Mouse (Mus musculus) NIH3T3 (cell line): ENCODE data around the gene Ugt2a2.
"Not testable (repeated sequence)": the region's sequence is repeated elsewhere in the genome, so short reads cannot be mapped to it uniquely, and the experiment has no call there.

Experiments
- DNase-seq: peaks from one replicate; pipeline ENCODE4 v3.0.0-alpha.2; 2012; ENCODE audit warnings: low read depth

The Ugt2a2 gene

DNA sequence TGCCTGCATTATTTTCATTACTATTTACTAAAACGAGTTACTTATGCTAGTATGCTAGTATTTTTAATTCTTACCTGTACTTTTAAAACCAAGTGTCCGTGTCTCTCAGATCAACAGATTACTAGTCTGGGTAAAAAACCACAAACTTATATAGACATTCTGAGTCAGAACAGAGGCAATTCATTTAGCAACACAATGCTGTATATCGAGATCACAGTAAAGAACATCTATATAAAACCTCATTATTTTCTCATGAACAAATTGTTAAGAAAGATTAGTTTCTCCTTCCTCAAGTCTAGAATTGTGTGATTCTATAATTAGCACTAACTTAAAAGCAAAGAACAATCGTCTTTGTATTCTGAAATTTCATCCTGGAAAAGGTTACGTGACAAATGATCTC is at the start of gene Ugt2a2:
TSS of gene Ugt2a2 (minus strand) at position 101 of the 400 bp plus-strand sequence.
- no peak for DNase-seq

DNA sequence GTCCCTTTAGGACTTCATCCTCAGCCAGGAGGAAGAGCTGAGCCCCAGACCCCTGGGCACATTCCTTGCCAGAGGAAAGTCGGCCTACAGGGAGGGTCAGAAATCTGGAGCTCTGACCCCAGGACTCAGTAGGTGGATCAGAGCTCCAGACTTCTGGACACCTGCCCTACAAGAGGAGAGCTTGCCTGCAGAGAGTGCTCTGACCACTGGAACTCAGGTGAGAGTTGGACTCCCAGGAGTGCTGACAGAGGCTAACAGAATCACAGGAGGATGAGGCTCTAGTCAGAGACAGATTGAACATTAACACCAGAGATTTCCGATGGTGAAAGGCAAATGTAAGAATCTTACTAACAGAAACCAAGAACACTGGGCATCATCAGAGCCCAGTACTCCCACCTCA is 41.5 kb upstream of the Ugt2a2 start:
- DNase-seq, result not testable (repeated sequence)

DNA sequence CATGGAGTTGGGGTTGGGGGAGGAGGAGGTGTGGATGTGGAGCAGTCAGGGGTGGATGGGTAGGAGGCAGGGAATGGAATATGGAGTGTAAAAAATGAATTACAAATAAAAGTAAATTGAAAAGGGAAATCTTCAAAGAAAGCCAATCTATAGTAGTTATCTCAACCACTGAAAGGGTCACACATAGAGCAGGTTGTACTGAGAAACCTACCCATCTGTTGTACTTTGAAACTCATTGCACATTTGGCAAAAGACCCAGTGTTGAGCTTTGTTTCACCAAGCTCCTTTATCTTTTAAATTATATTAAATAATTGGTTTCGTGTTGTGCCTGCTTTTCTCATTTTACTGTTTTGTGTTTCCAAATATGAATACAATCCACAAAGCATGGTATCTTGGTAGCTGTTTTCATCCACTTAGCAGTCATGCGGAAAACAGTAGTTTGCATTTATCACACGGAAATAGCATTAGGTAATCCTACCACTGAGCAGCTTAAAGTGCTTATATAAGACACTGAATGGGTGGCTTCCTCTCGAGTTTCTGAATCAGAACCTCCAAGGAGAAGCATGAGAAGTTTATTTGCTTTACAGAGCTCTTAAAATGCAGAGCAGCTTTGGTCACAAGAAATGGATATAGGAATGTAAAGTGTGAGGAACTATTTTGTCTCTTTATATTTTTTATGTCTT is 23.9 kb upstream of the Ugt2a2 start:
- no peak for DNase-seq

DNA sequence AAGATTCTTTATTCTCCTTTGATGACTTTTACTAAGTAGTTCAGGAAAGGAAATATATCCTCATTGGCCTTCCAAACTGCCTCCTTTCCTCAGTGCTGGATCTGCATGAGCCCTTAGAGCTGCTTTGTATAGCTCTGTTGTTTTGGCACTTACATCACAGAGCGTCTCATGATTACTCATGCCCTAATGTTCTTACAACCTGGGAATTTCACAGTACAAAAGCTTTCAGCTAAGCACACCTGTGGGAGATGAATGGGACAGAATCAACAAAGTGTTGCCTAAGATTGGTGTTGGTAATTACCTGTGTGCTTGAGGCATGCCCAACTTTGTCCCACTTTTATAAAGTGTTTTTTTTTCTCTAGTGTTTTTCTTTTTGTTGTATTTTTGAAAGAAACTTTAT is 20.6 kb upstream of the Ugt2a2 start:
- no peak for DNase-seq

DNA sequence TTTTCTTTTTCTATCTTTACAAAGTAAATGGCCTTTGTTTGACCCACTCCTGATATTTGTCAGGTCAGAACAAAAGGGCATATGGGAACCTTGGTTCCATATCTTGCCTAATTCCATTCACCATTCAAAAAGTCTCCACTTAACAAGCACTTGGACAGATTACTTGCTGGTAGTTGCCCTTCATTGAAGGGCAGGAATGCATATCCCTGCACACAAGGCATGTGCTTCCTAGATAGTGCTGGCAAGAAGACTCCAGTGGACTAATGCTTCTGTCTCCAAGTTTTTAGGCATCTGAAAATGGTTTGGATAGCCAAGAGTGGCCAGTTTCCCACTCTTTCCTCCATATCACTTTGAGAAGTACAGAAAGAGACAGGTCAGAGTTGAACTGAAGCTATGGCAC is 17.3 kb upstream of the Ugt2a2 start:
- DNase-seq, result no peak

DNA sequence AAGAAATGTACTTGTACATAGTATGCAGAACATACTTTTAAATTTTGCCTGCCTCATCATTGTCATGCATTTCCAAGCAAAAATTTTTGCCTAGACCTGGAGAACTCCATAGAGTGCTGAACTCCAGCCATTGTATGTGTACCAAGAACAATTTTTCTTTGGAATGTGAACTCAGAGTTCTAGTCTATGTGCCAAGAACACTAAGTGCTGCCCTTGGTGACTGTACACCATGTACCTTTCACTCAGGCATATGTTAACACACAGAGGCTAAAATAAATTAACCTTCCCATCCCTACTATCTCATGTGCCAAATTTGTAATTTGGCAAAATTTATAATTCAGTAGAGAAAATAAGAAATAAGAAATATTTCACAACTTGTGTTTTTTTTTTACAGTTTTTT is 16.9 kb upstream of the Ugt2a2 start:
- no peak for DNase-seq

DNA sequence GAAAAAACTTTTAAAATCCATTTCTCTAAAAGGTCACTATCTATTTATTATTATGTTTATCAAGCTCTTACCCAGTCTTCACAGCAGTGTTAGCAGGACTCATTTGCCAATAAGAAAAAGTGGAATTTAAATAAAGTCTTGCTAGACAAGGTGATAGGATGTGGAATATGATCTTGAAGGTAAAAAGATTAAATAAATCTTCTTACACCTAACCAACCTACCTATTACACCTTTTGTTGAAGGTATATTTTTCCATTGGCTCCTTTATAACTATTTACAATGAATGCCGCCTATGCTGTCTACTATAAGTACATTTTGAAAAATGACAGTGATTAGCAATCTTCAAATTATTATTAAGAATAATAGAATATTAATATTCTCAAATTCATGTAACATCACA is 8.7 kb upstream of the Ugt2a2 start, which contains the start of gene Ugt2a1:
TSS of gene Ugt2a1 (minus strand) at position 101 of the 400 bp plus-strand sequence.
- no peak for DNase-seq

DNA sequence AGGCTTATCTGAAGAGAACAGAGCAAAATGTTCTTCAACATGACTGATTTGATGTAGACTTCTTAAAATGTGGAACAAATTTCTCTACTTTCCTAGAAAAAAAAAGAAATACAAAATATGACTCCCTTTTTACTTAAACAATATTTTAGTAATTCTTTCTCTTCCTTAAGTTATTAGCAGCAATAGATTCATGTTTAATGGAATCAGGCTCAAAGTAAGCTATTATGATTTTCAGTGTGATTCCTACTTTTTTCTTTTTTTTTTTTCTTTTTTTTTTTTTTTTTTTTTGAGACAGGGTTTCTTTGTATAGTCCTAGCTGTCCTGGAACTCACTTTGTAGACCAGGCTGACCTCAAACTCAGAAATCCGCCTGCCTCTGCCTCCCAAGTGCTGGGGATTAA is 4.6 kb upstream of the Ugt2a2 start, which contains the start of gene Gm43638:
TSS of gene Gm43638 (minus strand) at position 101 of the 400 bp plus-strand sequence.
- not testable (repeated sequence) for DNase-seq

DNA sequence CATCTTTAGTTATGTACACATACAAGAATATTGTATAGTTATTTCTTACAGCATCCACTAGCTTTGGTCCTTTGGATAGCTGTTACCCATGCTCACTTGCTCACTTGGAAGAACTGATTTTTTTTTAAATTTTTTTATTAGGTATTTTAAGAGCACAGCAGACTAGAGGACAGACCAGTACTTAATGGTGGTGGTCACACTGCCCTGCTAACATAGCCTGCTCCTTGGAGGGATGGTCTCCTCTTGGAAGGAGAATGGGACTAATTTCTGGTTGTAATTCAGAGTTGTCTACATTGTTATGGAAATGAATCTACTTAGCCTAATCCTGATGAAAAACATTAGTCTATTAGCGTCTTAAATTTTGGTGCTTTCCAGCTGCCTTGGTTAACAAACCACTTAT is 23.2 kb downstream of the Ugt2a2 start:
- DNase-seq, result no peak

DNA sequence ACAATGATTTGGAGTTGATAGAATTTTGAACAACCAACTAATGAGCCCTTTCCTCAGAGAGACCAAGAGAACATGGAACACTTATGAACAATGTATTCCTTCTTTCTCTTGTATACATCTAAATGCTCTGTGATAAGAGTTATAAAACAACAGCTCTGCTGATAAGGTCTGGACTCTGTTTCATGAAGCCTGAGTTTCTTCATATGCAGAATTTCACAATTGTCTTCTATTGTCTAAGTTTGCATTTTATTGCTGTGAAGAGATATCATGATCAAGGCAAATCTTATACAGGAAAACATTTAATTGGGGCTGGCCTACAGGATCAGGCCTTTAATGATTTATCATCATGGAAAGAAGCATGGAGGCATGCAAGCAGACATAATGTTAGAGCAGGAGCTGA is 24.4 kb downstream of the Ugt2a2 start:
- no peak for DNase-seq

DNA sequence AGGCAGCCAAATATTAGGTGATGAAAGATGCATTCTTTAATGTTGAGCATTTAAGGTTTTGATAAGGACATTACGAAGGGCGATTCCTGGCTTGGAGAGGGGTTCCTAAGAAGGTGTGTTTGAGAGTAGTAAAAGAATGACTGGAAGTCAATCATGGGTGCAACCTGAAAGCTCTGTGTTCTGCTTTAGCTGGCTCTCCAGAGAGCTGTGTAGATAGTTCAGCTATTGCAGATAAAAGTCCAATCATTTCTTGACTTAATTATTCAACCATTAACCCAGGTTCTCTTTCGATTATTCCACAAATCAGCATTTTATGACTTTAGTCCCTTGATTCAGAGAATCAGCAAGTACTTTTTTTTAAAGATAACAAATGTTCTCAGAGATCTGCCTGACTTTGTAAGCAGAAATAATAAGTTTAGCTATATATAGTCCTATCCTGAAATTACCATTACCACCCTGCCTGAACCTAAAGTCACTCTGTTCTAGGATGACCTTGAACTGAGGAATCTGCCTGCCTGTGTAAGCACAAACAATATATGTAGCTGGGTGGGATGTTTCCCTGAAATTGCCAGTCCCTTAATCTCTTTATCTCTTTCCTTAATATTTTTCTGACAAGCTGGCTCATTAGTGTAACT is 25.7 kb downstream of the Ugt2a2 start:
- no peak for DNase-seq

DNA sequence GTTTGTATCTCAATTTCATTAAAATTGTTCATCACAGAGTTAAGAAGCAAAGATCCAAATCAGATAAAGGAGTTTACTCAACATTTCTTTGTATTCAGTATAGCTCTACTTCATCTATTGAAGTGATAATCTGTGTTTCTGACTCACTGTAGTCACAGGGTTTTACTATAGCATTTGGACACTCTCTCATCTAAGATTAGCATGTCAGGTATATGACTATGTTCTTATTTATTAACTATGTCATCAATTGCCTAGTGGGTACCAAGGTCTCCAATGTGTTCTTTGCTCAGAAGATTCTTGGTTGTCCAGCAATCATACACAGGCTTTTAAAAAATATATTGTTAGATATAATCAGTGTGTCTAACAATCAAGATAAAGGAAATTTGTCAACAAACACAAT is 26.5 kb downstream of the Ugt2a2 start:
- no peak for DNase-seq

DNA sequence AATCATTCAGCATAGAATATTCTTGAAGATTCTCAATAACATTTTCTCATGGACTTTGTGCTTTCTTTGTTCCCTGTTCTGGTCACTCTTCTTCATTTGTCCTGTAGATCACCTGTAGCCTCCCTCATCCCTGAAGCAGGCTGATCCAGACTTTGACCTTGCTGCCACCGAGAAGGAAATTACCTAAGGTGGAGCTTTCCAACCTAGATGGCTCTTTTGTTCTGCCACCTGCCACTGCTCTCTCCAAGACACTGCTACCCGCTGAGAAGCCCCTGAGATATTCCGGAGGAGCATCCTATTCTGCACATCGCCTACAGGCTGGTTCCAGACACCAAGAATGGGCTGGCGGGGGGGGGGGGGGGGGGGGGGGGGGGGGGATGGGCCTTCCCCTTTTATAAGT is 29.5 kb downstream of the Ugt2a2 start:
- peak; percentile 6 for DNase-seq

DNA sequence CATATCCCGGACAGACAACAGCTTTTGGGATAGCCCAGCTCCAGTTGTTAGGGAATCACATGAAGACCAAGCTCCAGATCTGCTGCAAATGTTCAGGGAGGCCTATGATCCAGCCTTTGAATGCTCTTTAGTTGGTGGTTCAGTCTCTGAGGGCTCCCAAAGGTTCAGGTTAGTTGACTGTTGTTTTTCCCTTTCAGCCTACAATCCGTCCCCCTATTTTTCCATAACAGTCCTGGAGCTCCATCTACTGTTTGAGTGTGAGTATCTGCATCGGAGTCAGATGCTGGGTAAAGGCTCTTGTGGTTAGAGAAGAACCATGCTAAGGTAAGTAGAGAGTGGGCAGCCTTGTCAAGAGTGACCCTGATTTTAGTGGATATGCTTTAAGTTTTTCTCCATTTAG is 45.8 kb downstream of the Ugt2a2 start:
- peak; percentile 1 for DNase-seq

DNA sequence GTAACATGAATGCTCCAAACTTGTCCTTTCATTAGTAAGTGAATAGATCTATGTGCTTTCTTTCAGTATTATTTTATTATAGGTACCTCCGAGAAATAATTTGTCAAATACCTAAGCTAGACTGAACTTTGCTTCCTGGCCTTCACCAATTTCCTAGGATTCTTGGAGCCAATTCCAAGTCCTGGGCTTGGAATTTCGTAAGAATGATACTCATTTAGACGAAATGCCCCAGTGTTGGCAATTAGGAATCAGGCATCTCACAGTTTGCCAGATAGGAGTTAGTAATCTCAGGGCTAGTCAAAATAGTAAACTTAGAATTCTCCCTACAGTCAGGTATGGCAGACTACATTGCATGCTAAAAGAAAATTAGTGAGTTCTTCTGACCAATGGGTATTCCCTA is 56.4 kb downstream of the Ugt2a2 start:
- no peak for DNase-seq

DNA sequence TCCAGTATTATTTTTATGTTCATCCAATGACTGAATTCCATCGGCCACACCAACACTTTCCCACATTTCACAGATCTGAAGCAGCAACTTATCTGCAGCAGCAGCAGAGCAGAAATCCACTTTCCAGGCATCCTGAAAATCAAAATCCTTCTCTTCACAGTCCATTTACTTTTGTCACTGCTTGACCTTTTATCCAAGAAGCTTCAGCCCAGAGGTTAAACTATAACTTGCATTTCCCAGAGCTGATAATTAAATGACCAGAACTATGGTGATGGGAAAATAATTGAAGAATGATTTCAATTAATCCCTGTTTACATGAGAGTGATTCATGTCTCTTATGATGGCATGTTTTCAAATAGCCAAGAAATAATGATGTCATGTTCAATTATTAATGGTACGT is 58.0 kb downstream of the Ugt2a2 start, which contains the start of gene Ugt2b38:
TSS of gene Ugt2b38 (minus strand) at position 163 of the 400 bp plus-strand sequence.
- not testable (repeated sequence) for DNase-seq
